Mouse (Mus musculus) thymus, adult 2 months (tissue): ENCODE results near the gene Efnb2.

ENCODE experiments used
- CTCF ChIP-seq: fragments of 200-500 bp; IDR thresholded peaks from 2 replicates; pipeline ENCODE4 v1.5.1; 2012; ENCODE audit warnings: mild to moderate bottlenecking, control low read depth, low read length, moderate library complexity, borderline replicate concordance; ENCODE audit not compliant: control insufficient read depth, poor library complexity, insufficient read depth; ENCODE audit errors: extremely low read depth
- POLR2A ChIP-seq: fragments of 200-500 bp; IDR thresholded peaks from 2 replicates; pipeline ENCODE4 v1.6.1; 2012; ENCODE audit warnings: mild to moderate bottlenecking, low read length, control low read depth, moderate library complexity; ENCODE audit not compliant: control insufficient read depth, poor library complexity, insufficient read depth; ENCODE audit errors: extremely low read depth

GRCm38 (mm10) chr8:8659503-8660306, 1.3 kb downstream of the Efnb2 start:
- TF ChIP-seq CTCF, result no peak
- no peak for TF ChIP-seq POLR2A
